Mouse (Mus musculus) urinary bladder, postnatal 4 days (tissue): ENCODE measurements around the gene Tceanc.
"Not testable (repeated sequence)": the region's sequence is repeated elsewhere in the genome, so short reads cannot be mapped to it uniquely, and the experiment has no call there.

Experiments
- DNase-seq, 2 experiments: peaks; one replicate each; pipeline ENCODE4 v3.0.0; 2021 to 2022; ENCODE audit warnings: low spot score in 2 of 2

Tceanc gene

GRCm38 (mm10) chrX:166518345-166518744 is at the start of gene Tceanc:
Gene Tceanc (minus strand): TSS chrX:166518567.
- no peak for DNase-seq

DNA sequence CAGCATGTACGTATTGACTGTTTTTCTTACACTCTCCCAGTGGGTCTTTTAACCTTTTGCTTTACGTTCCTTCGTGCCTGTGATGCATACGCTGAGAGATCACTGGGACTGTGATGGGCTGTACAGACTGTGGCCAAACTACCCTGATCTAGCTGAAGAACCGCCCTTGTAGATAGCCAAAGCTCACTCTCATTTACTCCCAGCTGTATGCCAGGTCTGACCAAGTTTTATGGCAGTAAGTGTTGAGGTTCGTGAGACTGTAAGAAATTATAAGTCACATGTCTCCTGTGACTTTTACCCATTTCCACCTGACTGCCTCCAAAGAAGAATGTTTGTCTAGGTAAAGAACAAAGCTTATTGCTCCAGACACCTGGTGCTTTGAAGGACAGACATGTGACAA is 47.6 kb upstream of the Tceanc start:
- no peak for DNase-seq

DNA sequence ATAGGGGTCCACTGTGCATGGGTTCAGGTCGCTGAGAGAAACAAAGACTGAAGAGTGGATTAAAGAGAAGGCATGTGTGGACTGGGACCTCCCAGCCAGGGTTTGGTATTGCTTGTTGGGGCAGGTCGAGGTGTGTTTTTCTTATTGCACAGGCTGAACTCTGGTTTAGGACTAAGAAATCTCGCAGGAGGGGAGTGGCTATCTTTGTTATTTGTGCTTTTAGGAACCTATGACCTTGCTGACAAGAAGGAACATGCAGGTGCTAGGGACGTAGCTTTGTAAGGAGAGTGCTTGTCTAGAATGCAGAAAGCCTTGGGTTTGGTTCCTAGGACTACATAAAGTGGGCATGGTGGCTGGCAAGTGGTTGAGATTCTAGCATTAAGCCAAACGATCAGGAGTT is 47.0 kb upstream of the Tceanc start:
- peak in 1 of 2 experiments; percentile 15 for DNase-seq

DNA sequence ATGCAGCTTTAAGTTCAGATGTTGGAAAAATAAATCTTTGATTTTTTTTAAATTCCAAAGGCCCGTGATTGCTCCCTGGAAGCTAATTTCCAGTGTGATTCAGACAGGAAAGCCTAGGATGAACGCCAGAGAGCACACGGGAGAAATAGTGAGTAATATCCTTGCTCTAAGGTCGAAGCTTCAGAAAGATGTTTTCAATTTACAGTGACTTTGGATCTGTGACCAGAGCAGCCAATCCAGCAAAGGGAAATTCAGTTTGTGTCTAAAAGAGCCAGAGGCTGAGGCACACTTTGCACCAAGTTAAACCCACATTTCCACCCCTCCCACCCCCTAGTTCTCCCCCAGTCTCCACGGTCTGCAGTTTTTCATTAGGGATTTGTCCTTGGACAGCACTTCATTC is 46.5 kb upstream of the Tceanc start:
- no peak for DNase-seq

DNA sequence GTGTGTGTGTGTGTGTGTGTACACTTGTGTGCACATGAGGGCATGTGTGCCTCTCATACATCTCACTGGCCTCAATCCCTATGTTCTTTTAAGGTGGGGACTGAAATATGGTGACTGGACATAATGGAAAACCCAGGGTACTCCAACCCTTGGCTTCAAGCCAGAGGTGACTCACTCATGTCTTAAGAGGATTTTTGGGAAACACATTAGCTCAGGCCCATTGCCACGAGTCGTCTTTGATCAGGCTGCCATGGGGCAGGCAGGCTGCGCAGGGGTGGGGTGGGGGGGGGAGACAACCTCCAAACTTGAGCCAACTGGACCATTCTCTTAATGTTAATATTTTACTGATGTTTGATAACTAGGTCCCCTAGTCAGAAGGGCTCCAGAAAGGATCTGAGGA is 41.0 kb upstream of the Tceanc start:
- no peak for DNase-seq

GRCm38 (mm10) chrX:166552355-166552754 is 34.0 kb upstream of the Tceanc start:
- no peak for DNase-seq

GRCm38 (mm10) chrX:166546495-166546894 is 28.1 kb upstream of the Tceanc start:
- no peak for DNase-seq

GRCm38 (mm10) chrX:166535138-166535537 is 16.8 kb upstream of the Tceanc start:
- DNase-seq = no peak

GRCm38 (mm10) chrX:166533432-166533831 is 15.1 kb upstream of the Tceanc start:
- no peak for DNase-seq

DNA sequence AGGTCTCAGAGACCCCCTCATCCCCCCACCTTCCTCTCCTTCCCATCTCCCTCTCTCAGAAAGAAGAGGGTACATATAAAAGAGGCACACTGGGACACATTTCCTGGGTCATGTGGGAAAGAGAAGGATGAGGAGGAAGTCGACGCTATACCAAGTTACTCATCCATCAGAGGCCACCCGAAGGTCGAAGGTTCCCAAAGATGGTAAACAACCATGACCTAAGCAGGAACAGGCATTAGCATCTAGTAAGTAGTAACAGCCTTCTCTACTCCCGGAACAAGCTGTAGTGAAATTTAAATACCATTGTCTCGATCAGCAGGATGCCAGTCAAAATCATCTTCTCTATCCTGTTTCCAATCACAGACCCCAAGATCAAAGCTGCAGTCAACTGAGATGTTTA is 13.3 kb upstream of the Tceanc start:
- DNase-seq = no peak

DNA sequence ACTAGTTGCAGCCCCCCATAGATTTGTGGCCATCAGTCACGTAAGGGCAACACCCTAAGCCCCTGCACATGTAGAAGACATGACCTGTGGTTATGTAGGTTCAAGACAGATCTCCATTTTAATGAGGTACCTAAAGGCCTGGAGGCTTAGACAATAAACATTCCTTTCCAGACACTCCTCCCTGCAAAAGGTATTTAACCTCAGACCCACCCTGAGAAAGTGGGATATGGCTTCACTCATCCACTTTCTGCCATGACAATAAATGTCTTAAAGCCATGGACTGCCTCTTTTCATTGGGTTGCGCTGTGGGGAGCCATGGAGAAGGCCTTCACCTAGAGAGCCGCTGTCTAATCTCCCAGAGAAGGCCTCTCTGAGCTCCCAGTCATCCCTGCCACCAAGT is 9.8 kb upstream of the Tceanc start:
- no peak for DNase-seq

GRCm38 (mm10) chrX:166525637-166526315 is 7.4 kb upstream of the Tceanc start:
- DNase-seq = no peak

- DNase-seq = no peak
Measured at GRCm38 (mm10) chrX:166520782-166521181, 2.4 kb upstream of the Tceanc start.

DNA sequence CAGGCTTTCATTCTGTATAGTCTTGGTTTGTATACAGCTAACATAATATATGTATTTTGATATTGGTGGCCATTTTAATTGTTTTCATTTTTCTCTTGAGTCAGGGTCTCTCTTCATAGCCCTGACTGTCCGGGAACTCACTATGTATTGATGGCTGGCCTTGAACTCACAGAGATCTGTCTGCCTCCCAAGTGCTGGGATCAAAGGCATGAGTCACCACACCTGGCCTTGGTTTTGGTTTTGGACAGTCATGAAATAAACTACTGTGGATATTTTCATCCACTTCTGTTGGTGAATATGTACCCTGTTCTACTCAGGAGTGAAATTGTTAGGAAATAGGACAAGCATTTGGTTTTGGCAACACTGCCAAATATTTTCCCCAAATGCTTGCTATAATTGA is 1.7 kb downstream of the Tceanc start:
- DNase-seq = no peak

DNA sequence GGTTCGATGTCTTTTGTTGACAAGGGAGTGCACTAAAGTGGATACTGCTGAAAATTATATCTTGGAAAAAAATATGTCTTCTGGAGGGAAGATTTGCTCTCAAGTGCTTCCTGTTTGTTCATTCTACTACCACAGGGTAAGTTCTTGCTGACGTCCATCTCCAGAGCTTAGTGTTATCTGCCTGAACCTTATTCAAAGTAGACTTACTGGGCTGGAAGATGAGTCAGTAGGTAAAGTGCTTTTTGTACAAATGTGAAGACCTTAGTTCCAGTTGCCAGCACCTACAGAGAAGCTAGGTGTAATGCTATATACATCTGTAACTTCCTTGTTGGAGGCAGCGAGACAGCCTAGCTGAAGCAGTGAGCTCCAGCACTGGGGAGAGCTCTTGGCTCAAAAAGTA is 2.4 kb downstream of the Tceanc start:
- DNase-seq = no peak

GRCm38 (mm10) chrX:166514035-166514434 is 4.3 kb downstream of the Tceanc start:
- not testable (repeated sequence) for DNase-seq

GRCm38 (mm10) chrX:166512071-166512470 is 6.3 kb downstream of the Tceanc start:
- DNase-seq = no peak

DNA sequence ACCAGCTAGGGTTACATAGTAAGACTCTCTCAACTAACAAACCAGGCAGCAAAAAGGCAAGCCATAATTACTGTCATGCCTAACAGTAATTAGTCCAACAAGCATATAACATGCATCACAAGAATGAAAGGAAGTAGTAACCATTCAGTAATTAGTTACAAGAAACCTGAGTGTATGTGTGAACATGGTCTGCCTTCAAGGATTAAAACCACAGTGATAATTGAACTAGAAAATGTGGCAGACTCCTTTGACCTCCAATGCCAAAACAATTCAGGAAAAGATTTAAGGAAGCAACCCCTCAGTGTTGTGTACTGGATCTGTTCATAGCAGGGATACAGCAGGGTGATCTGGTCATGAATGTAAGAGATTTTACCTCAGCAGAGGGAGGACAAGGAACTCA is 7.3 kb downstream of the Tceanc start:
- DNase-seq = no peak

DNA sequence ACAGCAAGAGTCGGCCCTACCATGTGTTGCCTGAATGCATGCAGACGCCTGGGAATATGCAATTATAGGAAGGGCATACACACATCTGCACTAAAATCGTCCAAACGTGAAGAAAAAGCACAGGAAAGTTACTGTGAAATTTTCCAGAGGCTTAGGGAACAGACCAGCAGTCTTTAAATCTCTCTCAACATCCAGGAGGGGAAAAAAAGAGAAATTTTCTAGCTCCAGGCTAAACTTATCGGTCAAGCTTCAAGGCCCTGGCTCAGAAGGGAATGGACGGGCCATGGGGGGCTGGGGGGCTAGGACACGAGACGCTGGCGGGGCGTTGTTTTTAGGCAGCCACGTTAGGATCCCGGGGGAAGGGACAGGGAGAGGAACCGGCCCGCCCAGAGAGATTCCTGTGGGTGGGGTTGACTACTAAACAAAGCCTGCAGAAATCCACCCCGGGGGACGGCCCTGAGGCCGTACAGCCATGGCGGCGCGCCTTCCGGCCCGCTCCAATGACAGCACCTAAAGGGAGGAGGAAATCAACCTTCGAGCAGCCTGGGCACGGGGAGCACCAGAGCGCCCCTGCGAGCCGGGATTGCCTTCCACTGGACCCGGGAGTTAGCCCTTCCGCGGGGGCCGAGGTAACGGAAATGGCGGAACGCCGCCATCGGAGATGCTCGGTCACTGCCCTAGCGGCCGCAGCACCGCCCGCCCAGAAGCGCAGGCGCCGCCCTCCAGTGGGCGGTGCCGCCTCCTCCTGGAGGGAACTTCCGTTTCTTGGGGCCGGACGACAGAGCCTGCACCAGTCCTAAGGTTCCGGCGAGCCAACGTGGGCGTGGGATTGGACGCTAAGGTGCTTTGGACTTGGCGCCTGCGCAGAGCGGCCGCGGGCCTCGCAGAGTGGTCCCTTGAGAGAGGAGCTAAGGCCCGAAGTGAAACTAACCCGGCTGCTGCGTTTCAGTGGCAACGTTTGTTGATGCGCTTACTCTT is 8.3 kb downstream of the Tceanc start:
- peak; percentile 89 to 92 for DNase-seq

DNA sequence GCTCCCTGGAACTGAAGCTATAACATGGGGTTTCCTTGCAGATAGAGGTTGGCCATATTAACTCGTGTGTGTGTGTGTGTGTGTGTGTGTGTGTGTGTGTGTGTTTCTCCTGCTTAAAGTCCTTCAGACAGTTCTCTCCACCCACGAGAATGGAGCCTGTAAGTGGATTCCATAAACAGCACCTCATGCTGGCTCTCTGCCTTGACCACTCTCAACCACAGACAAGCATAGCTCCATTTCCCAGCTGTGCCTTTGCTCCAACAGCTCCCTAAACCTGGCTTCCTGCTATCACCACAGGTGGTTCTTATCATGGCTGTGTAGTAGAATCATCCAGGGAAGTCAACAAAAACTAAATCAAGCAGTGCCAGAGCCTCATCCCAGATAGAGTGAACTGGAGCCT is 13.9 kb downstream of the Tceanc start:
- no peak for DNase-seq

GRCm38 (mm10) chrX:166499496-166500190 is 18.7 kb downstream of the Tceanc start:
- no peak for DNase-seq

DNA sequence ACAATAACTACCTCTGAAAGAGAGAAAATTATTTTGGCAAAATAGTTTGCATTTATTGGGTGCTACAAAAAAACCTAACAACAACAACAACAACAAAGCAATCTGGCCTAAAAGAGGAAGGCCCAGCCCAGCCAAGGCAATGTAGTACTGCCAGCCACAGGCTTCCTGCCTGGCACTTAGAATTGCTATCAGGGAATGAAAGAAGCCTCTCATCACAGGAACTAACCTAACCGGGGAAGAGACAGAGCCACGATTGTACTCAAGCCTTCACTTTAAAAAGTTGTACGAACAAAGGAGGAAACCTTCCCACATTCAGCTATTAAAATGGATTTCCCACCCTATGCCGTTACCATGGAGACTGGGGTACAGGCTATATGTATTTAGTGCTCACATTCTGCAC is 20.6 kb downstream of the Tceanc start:
- DNase-seq = no peak
